Mouse (Mus musculus) E14TG2a.4 (cell line): ENCODE results near the gene Fam219b.
A peak's percentile ranks its signal among the peaks of the same experiment; 100 is the strongest.

Experiments used
- H3K27me3 ChIP-seq: 2 replicates; pipeline ENCODE4 v1.6.1; 2014; ENCODE audit warnings: low read length, control low read depth; ENCODE audit not compliant: insufficient read depth
- H3K36me3 ChIP-seq: 2 replicates; pipeline ENCODE4 v1.6.1; 2014; ENCODE audit warnings: low read length, control low read depth; ENCODE audit not compliant: insufficient read depth
- H3K4me1 ChIP-seq: replicated peaks from 2 replicates; pipeline ENCODE4 v1.6.1; 2014; ENCODE audit warnings: low read depth, low read length, control low read depth
- H3K4me3 ChIP-seq: replicated peaks from 2 replicates; pipeline ENCODE4 v1.5.1; 2014; ENCODE audit warnings: mild to moderate bottlenecking, low read length
- H3K9me3 ChIP-seq: 2 replicates; pipeline ENCODE4 v1.6.1; 2014; ENCODE audit warnings: low read length, control low read depth
- CTCF ChIP-seq: conservative IDR thresholded peaks from 2 replicates; pipeline ENCODE4 v1.5.1; 2014; ENCODE audit warnings: low read length
- NANOG ChIP-seq: IDR thresholded peaks from 2 replicates; pipeline ENCODE4 v1.6.1; 2014; ENCODE audit warnings: borderline replicate concordance, low read length, mixed read lengths
- POU5F1 ChIP-seq: IDR thresholded peaks from 2 replicates; pipeline ENCODE4 v1.6.1; 2014; ENCODE audit warnings: low read length, borderline replicate concordance

The Fam219b gene

DNA sequence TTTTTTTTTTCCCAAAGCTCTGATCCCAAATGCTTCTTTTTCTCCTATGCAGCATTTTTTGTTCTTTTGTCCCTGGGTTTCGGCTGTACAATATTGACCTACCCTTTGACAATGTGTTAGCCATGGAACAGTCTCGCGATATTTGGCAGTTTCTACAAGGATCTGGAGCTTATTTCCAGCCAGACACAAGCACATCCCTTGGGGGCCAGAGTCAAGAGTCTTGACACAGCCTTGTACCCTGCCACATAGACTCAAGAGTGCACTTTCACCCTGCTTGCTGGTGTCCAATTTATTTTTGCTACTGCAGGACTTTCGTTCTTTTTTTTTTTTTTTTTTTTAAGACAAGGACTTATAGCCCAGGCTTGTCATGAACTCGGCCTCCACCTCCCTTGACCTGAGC, 966 bp upstream of the Fam219b start:
- Histone ChIP-seq H3K36me3 (peaks cover 76% of the 10 kb centered on the region), H3K27me3 (no peaks in the 10 kb centered on the region), H3K4me3 (0 out of 2 replicates have a peak overlapping the region, but pooled peaks have one; percentile 98), H3K9me3 (no peaks in the 10 kb centered on the region), H3K4me1 (peaks cover 55% of the 10 kb centered on the region)
- TF ChIP-seq POU5F1 = no peak
- no peak for TF ChIP-seq NANOG
- TF ChIP-seq CTCF = no peak

DNA sequence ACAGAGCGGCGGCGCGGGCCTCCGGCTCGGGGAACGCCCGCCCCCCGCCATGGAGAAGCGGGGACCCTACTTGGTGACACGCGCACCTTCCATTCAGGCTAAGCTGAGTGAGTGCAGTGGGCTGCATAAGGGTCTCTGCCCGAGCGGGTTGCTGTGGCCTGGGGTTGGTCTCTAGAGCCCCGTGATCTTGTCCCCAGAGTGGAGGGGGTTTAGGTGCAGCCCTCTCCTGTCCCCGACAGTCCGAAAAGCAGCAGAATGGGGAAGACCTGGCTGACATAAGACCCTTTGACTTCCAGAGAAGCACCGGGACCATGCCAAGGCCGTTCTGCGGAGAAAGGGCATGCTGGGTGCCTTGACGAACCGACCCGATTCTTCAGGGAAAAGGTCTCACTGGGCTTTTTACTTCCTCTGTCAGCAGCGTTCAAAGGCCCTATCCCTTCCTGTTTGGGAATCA, 427 bp downstream of the Fam219b start:
- no peaks in the 10 kb centered on the region for H3K27me3 ChIP-seq
- TF ChIP-seq NANOG (no peak), POU5F1 (no peak), CTCF (no peak)
- H3K9me3 ChIP-seq = no peaks in the 10 kb centered on the region
- H3K4me1 ChIP-seq = peaks cover 44% of the 10 kb centered on the region
- H3K4me3 ChIP-seq = peak overlapping the region; percentile 98
- H3K36me3 ChIP-seq = peaks cover 76% of the 10 kb centered on the region

GRCm38 (mm10) chr9:57539550-57539949, 2.2 kb downstream of the Fam219b start:
- H3K4me3 ChIP-seq = no peak overlapping the region
- peaks cover 55% of the 10 kb centered on the region for H3K4me1 ChIP-seq
- peaks cover 76% of the 10 kb centered on the region for H3K36me3 ChIP-seq
- TF ChIP-seq POU5F1 (no peak), NANOG (no peak), CTCF (no peak)
- H3K9me3 ChIP-seq = no peaks in the 10 kb centered on the region
- no peaks in the 10 kb centered on the region for H3K27me3 ChIP-seq

DNA sequence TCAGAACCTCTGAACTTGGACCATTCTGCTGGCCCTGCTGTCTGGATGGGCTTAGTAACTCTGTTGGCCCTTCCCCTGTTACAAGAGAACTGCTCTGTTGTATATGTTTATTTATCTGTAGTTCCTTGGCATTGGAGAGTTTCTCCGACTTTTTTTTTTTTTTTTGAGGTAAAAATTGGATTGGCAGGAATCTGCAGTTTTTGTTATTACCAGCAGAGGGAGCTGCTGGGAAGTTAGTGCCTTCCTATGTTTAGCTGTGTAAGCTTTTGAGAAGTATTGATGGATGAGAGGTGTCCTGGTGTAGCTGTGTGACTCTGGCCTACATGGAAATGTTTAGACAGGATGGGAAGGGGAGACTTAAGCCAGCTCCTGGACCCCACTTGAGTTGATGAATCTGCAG, 4.0 kb downstream of the Fam219b start:
- Histone ChIP-seq H3K27me3 (no peaks in the 10 kb centered on the region), H3K4me3 (no peak overlapping the region), H3K9me3 (no peaks in the 10 kb centered on the region), H3K36me3 (peaks cover 79% of the 10 kb centered on the region), H3K4me1 (peaks cover 57% of the 10 kb centered on the region)
- TF ChIP-seq POU5F1 (no peak), CTCF (peak; percentile 76)

DNA sequence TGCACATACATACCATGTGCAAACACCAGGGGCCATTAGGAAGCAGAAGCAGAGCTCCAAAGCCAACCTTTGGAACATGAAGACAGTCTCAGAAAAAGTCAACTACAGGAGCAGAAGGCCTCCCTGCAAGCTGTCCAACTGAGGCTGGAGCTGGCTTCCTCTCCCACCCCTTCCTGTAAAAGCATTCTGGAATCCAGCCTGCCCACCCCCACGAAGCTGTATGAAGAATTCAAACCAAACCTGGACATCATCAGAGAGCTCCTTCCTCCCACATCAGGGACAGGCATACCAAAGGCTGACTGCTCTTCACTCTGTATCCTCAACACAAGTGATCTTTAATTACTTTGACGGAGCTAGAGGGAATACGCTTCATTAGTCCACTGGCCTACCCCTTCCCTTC, 6.6 kb downstream of the Fam219b start:
- H3K4me1 ChIP-seq = peaks cover 62% of the 10 kb centered on the region
- H3K9me3 ChIP-seq = no peaks in the 10 kb centered on the region
- TF ChIP-seq POU5F1 (no peak), CTCF (no peak), NANOG (no peak)
- H3K36me3 ChIP-seq = peaks cover 98% of the 10 kb centered on the region
- no peak overlapping the region for H3K4me3 ChIP-seq
- H3K27me3 ChIP-seq = no peaks in the 10 kb centered on the region

DNA sequence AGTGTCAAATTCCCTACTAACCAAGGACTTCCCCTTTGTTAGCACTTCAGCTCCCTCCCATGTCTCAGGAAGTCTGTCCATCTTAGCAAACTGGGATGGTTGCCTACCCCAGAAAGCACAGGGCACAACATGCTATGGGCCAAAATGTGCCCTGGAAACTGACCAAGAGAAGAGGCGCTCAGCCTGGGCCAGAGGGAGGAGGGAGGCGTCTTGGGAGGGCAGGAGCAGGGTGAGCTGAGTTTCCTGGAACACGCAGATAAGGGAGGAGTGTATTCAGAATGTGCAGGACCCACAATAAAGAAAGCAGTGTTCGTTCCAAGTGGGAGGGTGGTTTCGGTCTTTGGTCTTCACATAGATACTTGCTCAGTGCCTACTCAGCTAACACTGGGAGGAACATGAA, 10.0 kb downstream of the Fam219b start:
- Histone ChIP-seq H3K36me3 (peaks cover 91% of the 10 kb centered on the region), H3K4me1 (peaks cover 61% of the 10 kb centered on the region), H3K9me3 (peaks cover 23% of the 10 kb centered on the region), H3K4me3 (peak overlapping the region; percentile 57; the same call in 1 of the 2 replicates), H3K27me3 (no peaks in the 10 kb centered on the region)
- TF ChIP-seq POU5F1 (no peak), CTCF (no peak), NANOG (no peak)

DNA sequence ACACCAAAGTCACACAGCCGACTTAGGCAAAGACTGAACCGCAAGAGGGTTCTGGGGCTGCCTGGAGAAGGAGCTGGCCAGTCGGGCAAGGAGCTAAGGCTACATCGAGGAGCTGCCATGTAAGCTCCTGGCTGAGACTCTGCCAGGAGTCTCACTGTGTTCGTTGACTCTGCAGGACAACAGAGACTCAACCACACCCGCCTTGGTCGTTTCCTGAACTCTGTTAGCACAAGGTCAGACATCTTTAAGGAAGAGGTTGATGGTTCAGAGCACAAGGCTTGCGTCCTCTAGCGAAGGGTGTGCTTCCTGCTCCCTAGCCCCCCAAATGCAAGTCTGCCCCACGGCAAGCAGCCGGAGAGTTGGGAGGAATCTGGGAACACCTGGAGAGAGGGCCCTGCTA, 10.5 kb downstream of the Fam219b start:
- H3K27me3 ChIP-seq = no peaks in the 10 kb centered on the region

GRCm38 (mm10) chr9:57549186-57549585, 11.9 kb downstream of the Fam219b start:
- Histone ChIP-seq H3K4me1 (peaks cover 69% of the 10 kb centered on the region), H3K36me3 (peaks cover 72% of the 10 kb centered on the region), H3K9me3 (peaks cover 24% of the 10 kb centered on the region), H3K4me3 (no peak overlapping the region), H3K27me3 (no peaks in the 10 kb centered on the region)
- TF ChIP-seq POU5F1 (no peak), NANOG (no peak), CTCF (no peak)

More for the DNA sequence above, 10.5 kb downstream of the Fam219b start:
- Histone ChIP-seq H3K9me3 (peaks cover 24% of the 10 kb centered on the region), H3K4me1 (peaks cover 63% of the 10 kb centered on the region), H3K36me3 (peaks cover 85% of the 10 kb centered on the region), H3K4me3 (peak overlapping the region; percentile 57)
- TF ChIP-seq NANOG = no peak

GRCm38 (mm10) chr9:57550126-57550862, 13.0 kb downstream of the Fam219b start:
- peaks cover 70% of the 10 kb centered on the region for H3K4me1 ChIP-seq
- peaks cover 60% of the 10 kb centered on the region for H3K36me3 ChIP-seq
- TF ChIP-seq CTCF (no peak), NANOG (no peak), POU5F1 (no peak)
- H3K9me3 ChIP-seq = peaks cover 24% of the 10 kb centered on the region
- H3K27me3 ChIP-seq = no peaks in the 10 kb centered on the region
- H3K4me3 ChIP-seq = no peak overlapping the region
